8 mouse cellular contexts compared by ENCODE assay signal in genomic region chr8:117403705-117404476, GRCm38 (mm10).
DNase-seq lines count a peak whose midpoint lies in the region; ATAC-seq and TF ChIP-seq lines count a peak whose summit lies in the region.

No protein-coding gene starts in this region.

- no peak overlapping the region for H3K4me3 ChIP-seq in lung, embryonic 14.5 days (ENCODE audit: low read depth, low read length)
- H3K4me3 ChIP-seq in lung, adult 2 months (replicated peaks; ENCODE audit: extremely low read depth, low read depth, low read length), result no peak overlapping the region
- no peak overlapping the region for H3K4me3 ChIP-seq in forebrain, postnatal 0 days (ENCODE audit: low read depth, low read length)

- peak; percentile 17 for DNase-seq in lung, embryonic 14.5 days
- DNase-seq in lung, adult 2 months, result no peak
- DNase-seq in forebrain, postnatal 0 days, result peak; percentile 63
- peak; percentile 58 to 74 for DNase-seq in left cerebral cortex, postnatal 14 days (ENCODE audit: low spot score in 2 of 2)
- peak; percentile 26 to 63 for DNase-seq in right cerebral cortex, postnatal 36 days (ENCODE audit: low spot score in 2 of 2)
- DNase-seq in gastrocnemius, postnatal 14 days, result no peak
- DNase-seq in urinary bladder, postnatal 14 days (ENCODE audit: low spot score), result no peak

- H3K9me3 ChIP-seq in lung, embryonic 14.5 days (ENCODE audit: low read depth, low read length), result no peaks in the 10 kb centered on the region
- no peaks in the 10 kb centered on the region for H3K9me3 ChIP-seq in forebrain, postnatal 0 days (ENCODE audit: low read length)

- H3K27me3 ChIP-seq in lung, embryonic 14.5 days (ENCODE audit: insufficient read depth, low read length), result no peaks in the 10 kb centered on the region
- no peaks in the 10 kb centered on the region for H3K27me3 ChIP-seq in forebrain, postnatal 0 days (ENCODE audit: insufficient read depth, low read length)

- no peak; the same call in 1 of the 2 replicates for ATAC-seq in lung, embryonic 14.5 days (ENCODE audit: insufficient read depth)
- peak; percentile 72 for ATAC-seq in forebrain, postnatal 0 days
- ATAC-seq in inflammation-experienced regulatory T-cells, adult 6 months, result no peak

- intact Hi-C loops in left cerebral cortex, postnatal 14 days (cut with DNase I), result no loop called here
- intact Hi-C loops in gastrocnemius, postnatal 14 days (cut with DNase I; ENCODE audit: low total_unique reads), result no loop called here

- H3K36me3 ChIP-seq in lung, embryonic 14.5 days (ENCODE audit: insufficient read depth), result no peaks in the 10 kb centered on the region
- no peaks in the 10 kb centered on the region for H3K36me3 ChIP-seq in forebrain, postnatal 0 days (ENCODE audit: insufficient read depth)

- TF ChIP-seq POLR2A in lung, adult 2 months (IDR thresholded peaks at IDR 0.05; ENCODE audit: borderline replicate concordance, extremely low read depth, low read depth, low read length), result no peak

- TF ChIP-seq CTCF in lung, embryonic 14.5 days (IDR thresholded peaks at IDR 0.05; ENCODE audit: low read depth), result no peak
- TF ChIP-seq CTCF in lung, adult 2 months (IDR thresholded peaks at IDR 0.05; ENCODE audit: insufficient read depth, low read length), result no peak
- no peak for TF ChIP-seq CTCF in forebrain, postnatal 0 days (IDR thresholded peaks at IDR 0.05; ENCODE audit: low read depth)

- no peaks in the 10 kb centered on the region; the same call in 1 of the 2 replicates for H3K4me1 ChIP-seq in lung, embryonic 14.5 days (ENCODE audit: insufficient read depth)
- peaks cover 4% of the 10 kb centered on the region; the same call in 1 of the 2 replicates for H3K4me1 ChIP-seq in lung, adult 2 months (ENCODE audit: control insufficient read depth, insufficient read depth, low read length)
- peaks cover 13% of the 10 kb centered on the region for H3K4me1 ChIP-seq in forebrain, postnatal 0 days (ENCODE audit: insufficient read depth)

- WGBS in lung, embryonic 14.5 days, result 24% methylated on average over 14 of the region's 14 CpGs
- WGBS in lung, adult 2 months, result 34% methylated on average over 14 of the region's 14 CpGs
- 41% methylated on average over 14 of the region's 14 CpGs for WGBS in forebrain, postnatal 0 days

- no peak overlapping the region for H3K27ac ChIP-seq in lung, embryonic 14.5 days (ENCODE audit: low read depth)
- peak overlapping the region; percentile 64; the same call in 1 of the 2 replicates for H3K27ac ChIP-seq in forebrain, postnatal 0 days (ENCODE audit: low read depth, low read length)

- H3K4me2 ChIP-seq in lung, embryonic 14.5 days, result no peak overlapping the region
- H3K4me2 ChIP-seq in forebrain, postnatal 0 days (ENCODE audit: low read depth), result peak overlapping the region; percentile 26

- H3K9ac ChIP-seq in lung, embryonic 14.5 days, result no peak overlapping the region
- H3K9ac ChIP-seq in forebrain, postnatal 0 days, result 0 out of 2 replicates have a peak overlapping the region, but pooled peaks have one; percentile 22

Comparison
In these comparisons a context has a peak if more than half of its experiments do, and no peak if none do; other contexts are left out.
1. DNase-seq: peak in lung, embryonic 14.5 days (single experiment), forebrain, postnatal 0 days (single experiment), left cerebral cortex, postnatal 14 days (2 of 2) and right cerebral cortex, postnatal 36 days (2 of 2); none in lung, adult 2 months (single experiment), gastrocnemius, postnatal 14 days (single experiment) and urinary bladder, postnatal 14 days (single experiment).